Mouse (Mus musculus) embryo, embryonic 11 days (tissue): ENCODE results near the gene Ak6.
A peak's percentile ranks its signal among the peaks of the same experiment; 100 is the strongest.

Experiments used
- DNase-seq: peaks from one replicate; pipeline ENCODE4 v3.0.0-alpha.2; 2015

Gene Ak6

DNA sequence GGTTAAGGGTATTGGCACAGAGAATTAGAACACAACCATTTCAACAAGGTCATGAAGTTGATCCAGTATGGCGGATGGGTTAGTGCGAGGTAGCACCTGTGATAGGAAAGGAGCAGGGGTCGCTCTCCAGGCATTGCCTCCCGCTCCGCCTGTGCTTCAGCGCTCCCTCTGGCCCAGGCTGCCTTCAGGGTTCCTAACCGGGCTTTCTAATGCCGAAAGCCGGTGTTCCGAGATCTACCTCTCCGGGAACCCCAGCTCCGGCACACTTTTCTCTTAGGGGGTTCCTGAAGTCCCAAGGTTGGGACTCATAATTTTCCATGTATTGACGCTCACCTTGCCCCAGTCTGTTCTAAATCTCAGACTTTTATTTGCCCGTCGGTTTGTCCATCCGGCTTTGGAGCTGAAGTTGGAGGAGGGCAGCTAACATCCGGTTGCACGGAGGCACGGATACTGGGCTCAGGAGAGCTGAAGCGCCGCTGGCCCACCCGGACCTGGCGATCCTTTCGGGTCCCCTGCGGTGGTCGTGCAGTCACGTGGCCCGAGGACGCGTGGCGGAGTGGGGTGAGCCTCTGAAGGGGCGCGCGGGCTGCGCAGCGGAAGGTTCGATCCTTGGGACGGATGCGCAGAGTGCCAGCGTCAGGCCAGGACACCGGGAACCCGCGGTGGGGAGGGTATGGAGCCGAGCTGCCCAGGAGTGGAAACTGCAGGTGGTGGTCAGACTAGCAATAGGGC lies 18.7 kb downstream of the Ak6 start, which contains the start of gene Ccdc125:
Ccdc125 (plus strand) TSS at position 427 of the 732 bp plus-strand sequence.
- peak; percentile 74 for DNase-seq

DNA sequence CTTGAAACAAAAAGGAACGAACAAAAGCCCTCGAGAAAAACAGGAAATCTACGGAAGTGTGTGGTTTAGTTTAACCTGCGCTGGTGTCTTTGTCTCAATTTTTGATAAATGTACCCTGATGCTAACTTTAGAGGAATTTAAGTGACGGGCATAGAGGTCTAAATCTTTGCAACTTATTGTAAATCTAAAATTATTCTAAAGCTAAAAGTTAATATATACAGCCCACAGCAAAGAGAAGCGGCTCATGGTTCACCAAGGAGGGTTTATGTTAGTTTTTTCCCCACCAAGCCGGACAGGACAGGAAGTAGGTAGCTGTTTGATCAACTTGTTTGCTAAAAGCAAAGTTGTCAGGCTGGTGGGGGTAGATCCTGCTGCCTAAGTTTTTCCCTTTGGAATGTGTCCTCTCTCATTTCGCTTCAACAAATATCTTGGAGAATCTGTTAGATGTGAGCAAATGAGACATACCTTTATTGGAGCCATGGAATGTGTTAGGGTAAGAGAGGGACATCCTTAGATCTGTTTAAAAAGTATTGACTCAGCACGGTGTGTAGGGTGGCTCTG lies 19.5 kb downstream of the Ak6 start:
- DNase-seq = peak; percentile 15

DNA sequence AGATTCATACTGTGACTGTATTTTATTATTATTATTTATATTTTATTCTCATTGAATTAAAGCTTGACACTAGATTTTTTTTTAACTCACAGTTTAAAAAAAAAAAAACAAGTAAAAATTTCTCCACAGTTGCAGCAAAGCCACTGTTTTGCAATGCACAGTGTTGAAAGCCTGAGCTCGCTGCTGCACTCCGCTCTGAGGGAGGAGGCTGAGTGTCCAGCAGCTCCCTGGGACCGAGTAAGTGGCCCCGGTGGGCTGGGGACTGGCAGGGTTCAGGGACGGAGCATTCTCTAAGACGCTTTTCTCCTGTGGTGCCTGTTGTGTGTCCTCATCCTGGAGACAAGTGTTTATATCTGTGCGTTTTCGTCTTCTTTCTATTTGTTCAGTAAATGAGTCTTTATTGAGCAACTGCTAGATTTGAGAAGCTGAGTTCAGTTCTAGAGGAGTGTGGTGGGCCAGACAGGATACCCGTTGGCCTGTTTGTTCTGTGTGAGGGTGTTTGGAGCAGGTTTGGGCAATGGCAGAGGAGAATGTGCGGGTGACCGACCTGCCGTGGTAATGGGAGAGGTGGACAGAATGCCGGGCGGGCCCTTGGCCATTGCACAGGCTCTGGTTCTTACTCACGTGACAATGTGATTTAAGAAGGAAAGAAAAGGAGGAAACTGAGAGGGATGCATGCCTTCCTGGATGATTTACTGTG lies 25.3 kb downstream of the Ak6 start:
- no peak for DNase-seq

GRCm38 (mm10) chr13:100681615-100682014 lies 30.8 kb downstream of the Ak6 start:
- DNase-seq = no peak

DNA sequence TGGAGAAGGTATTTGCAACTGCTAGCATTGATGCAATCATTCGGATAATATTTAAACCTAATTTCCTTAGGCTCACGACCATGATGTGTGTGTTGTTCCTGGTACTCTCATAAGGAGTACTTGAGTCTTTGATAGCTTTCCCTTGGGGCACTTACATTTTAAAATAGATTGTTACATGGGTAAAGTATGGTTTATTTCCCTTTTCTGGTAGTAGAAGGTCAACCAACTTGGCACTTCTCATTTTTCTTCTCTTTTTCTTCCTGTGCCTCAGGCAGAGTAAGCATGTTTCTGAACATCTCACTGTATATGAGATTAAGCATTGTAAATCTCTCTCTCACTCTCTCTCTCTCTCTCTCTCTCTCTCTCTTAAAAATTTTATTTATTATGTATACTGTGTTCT lies 32.1 kb downstream of the Ak6 start:
- no peak for DNase-seq

- DNase-seq = no peak
Measured at GRCm38 (mm10) chr13:100684355-100684754, 33.6 kb downstream of the Ak6 start.

DNA sequence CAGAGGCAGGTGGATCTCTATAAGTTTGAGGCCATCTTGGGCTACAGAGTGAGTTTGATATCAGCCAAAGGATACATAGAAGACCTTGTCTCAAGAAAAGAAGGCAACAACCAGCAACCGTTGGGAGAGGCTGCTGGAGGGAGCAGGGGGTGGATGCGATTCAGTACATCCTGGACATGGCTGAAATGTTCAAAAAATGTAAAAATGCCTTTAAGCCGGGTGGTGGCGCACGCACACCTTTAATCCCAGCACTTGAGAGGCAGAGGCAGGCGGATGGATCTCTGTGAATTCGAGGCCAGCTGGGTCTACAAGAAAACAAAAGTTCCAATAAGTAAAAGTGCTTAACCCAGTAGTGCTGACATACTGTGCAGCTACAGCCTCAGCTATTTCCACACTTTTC lies 36.7 kb downstream of the Ak6 start:
- no peak for DNase-seq

- DNase-seq = no peak
Measured at GRCm38 (mm10) chr13:100697541-100697940, 46.8 kb downstream of the Ak6 start.

DNA sequence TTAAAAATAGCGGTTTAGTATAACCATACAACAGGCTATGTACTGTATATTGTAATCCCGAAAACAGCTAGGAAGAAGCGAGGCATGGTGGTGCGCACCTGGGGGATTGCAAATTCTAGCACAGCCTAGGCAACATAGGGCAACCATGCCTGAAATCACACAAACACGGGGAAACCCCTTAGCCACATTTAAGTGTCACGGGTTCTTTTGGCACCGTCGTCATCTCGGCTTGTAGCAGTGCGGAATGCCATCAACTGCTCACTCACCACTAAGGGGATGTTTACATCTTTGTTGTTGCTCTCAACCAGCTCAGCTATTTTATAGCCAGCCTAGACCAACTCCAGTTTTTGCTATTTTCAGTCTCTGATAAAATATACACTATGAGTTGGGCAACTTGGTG lies 48.1 kb downstream of the Ak6 start:
- DNase-seq = no peak

GRCm38 (mm10) chr13:100703468-100703867 lies 52.7 kb downstream of the Ak6 start:
- DNase-seq = no peak

GRCm38 (mm10) chr13:100706206-100706605 lies 55.4 kb downstream of the Ak6 start:
- DNase-seq = no peak

- no peak for DNase-seq
Measured at GRCm38 (mm10) chr13:100715467-100715866, 64.7 kb downstream of the Ak6 start.
